Mouse (Mus musculus) myocyte (in vitro differentiated cells): Measurements from ENCODE around the gene Atxn2. TPM values are rescaled to one million over a fixed set of nuclear protein-coding genes. Genes with fewer than 3 reads are reported as not detected.

Experiments
- H3K27me3 ChIP-seq: one replicate; pipeline ENCODE4 v1.6.1; 2011; ENCODE audit not compliant: control insufficient read depth, insufficient read depth, insufficient read length
- H3K36me3 ChIP-seq: one replicate; pipeline ENCODE4 v1.6.1; 2011; ENCODE audit not compliant: control insufficient read depth, insufficient read depth
- H3K4me2 ChIP-seq: one replicate; pipeline ENCODE4 v1.6.1; 2011; ENCODE audit warnings: low read depth, control low read depth
- H3K4me3 ChIP-seq: one replicate; pipeline ENCODE4 v1.5.1; 2011; ENCODE audit warnings: mild to moderate bottlenecking, control low read depth, moderate library complexity
- H3K79me2 ChIP-seq: one replicate; pipeline ENCODE4 v1.6.1; 2011; ENCODE audit not compliant: control insufficient read depth, insufficient read depth
- H3ac ChIP-seq: one replicate; pipeline ENCODE4 v1.6.1; 2011; ENCODE audit not compliant: control insufficient read depth, insufficient read length
- CEBPB ChIP-seq: IDR thresholded peaks from 2 replicates; pipeline ENCODE4 v1.6.1; 2011; ENCODE audit warnings: mild to moderate bottlenecking, moderate library complexity; ENCODE audit not compliant: poor library complexity, insufficient read depth, severe bottlenecking
- E2F4 ChIP-seq: IDR thresholded peaks from one replicate; pipeline ENCODE4 v1.6.1; 2011; ENCODE audit warnings: mild to moderate bottlenecking, control low read depth, moderate library complexity; ENCODE audit not compliant: insufficient read depth
- MAX ChIP-seq: IDR thresholded peaks from one replicate; pipeline ENCODE4 v1.6.1; 2011; ENCODE audit warnings: low read depth, mild to moderate bottlenecking, control low read depth
- MYOD1 ChIP-seq, 3 experiments: IDR thresholded peaks; one replicate each; pipeline ENCODE4 v1.6.1; 2011; ENCODE audit warnings: control low read depth in 2 of 3, low read depth in 2 of 3, mild to moderate bottlenecking in 2 of 3, moderate library complexity in 1 of 3; ENCODE audit not compliant: insufficient read length in 2 of 3, control insufficient read depth in 1 of 3
- MYOG ChIP-seq, 3 experiments: IDR thresholded peaks; one replicate each; pipeline ENCODE4 v1.6.1; 2011; ENCODE audit warnings: control low read depth in 2 of 3, low read depth in 2 of 3, mild to moderate bottlenecking in 2 of 3; ENCODE audit not compliant: insufficient read length in 2 of 3, control insufficient read depth in 1 of 3, insufficient read depth in 1 of 3
- POLR2A ChIP-seq: IDR thresholded peaks from one replicate; pipeline ENCODE4 v1.6.1; 2011; ENCODE audit warnings: low read depth, mild to moderate bottlenecking, control low read depth, moderate library complexity; ENCODE audit not compliant: insufficient read length
- POLR2AphosphoS2 ChIP-seq: IDR thresholded peaks from one replicate; pipeline ENCODE4 v1.6.1; 2011; ENCODE audit warnings: low read depth, control low read depth; ENCODE audit not compliant: insufficient read length
- REST ChIP-seq: IDR thresholded peaks from one replicate; pipeline ENCODE4 v1.6.1; 2011; ENCODE audit warnings: mild to moderate bottlenecking, control low read depth, moderate library complexity; ENCODE audit not compliant: insufficient read depth, insufficient read length
- SRF ChIP-seq: IDR thresholded peaks from one replicate; pipeline ENCODE4 v1.6.1; 2011; ENCODE audit warnings: low read depth; ENCODE audit not compliant: control insufficient read depth, insufficient read length
- TCF12 ChIP-seq: IDR thresholded peaks from one replicate; pipeline ENCODE4 v1.6.1; 2011; ENCODE audit warnings: mild to moderate bottlenecking, control low read depth; ENCODE audit not compliant: poor library complexity, insufficient read depth, severe bottlenecking
- TCF3 ChIP-seq: IDR thresholded peaks from one replicate; pipeline ENCODE4 v1.6.1; 2011; ENCODE audit warnings: low read depth, control low read depth; ENCODE audit not compliant: insufficient read length
- USF1 ChIP-seq: IDR thresholded peaks from one replicate; pipeline ENCODE4 v1.6.1; 2011; ENCODE audit warnings: low read depth, mild to moderate bottlenecking, control low read depth, moderate library complexity
- polyA plus RNA-seq: library from polyadenylated mRNA; unstranded; fragments of >200 nt; fragmentation: generic; extraction: Trizol; gene quantifications from one replicate; pipeline ENCODE4 v1.2.1, GENCODE M21; 2012; ENCODE audit warnings: missing spikeins

Atxn2 gene
- polyA plus RNA-seq, 1 experiment, result 95.3 TPM

- H3ac ChIP-seq, result no peak overlapping the region
- H3K4me2 ChIP-seq, result no peak overlapping the region
- H3K79me2 ChIP-seq, result peaks cover 15% of the 10 kb centered on the region
- H3K4me3 ChIP-seq, result no peak overlapping the region
- TF ChIP-seq MAX, result no peak
- no peak for TF ChIP-seq TCF3
- no peak for TF ChIP-seq REST
- no peak for TF ChIP-seq TCF12
- TF ChIP-seq POLR2A, result no peak
- TF ChIP-seq CEBPB, result no peak
- TF ChIP-seq E2F4, result no peak
- no peak for TF ChIP-seq SRF
- TF ChIP-seq USF1, result no peak
- no peak for TF ChIP-seq MYOG (IDR thresholded peaks at IDR 0.05; ENCODE audit: control insufficient read depth in 1 of 3, insufficient read depth in 1 of 3, insufficient read length in 2 of 3, low read depth in 2 of 3)
- TF ChIP-seq POLR2AphosphoS2, result no peak
- no peak for TF ChIP-seq MYOD1 (IDR thresholded peaks at IDR 0.05; ENCODE audit: control insufficient read depth in 1 of 3, insufficient read length in 2 of 3, low read depth in 2 of 3)
- H3K27me3 ChIP-seq, result no peaks in the 10 kb centered on the region
- peaks cover 60% of the 10 kb centered on the region for H3K36me3 ChIP-seq
Observed at GRCm38 (mm10) chr5:121778485-121779119, 67.5 kb downstream of the Atxn2 start.

- Histone ChIP-seq H3K4me3 (no peak overlapping the region), H3K27me3 (no peaks in the 10 kb centered on the region), H3K79me2 (peaks cover 15% of the 10 kb centered on the region), H3K4me2 (no peak overlapping the region), H3ac (no peak overlapping the region), H3K36me3 (peaks cover 51% of the 10 kb centered on the region)
- TF ChIP-seq TCF3 (no peak), SRF (no peak), POLR2A (no peak), CEBPB (no peak), MAX (no peak), REST (no peak), MYOG (IDR thresholded peaks at IDR 0.05; ENCODE audit: control insufficient read depth in 1 of 3, insufficient read depth in 1 of 3, insufficient read length in 2 of 3, low read depth in 2 of 3) (no peak), MYOD1 (IDR thresholded peaks at IDR 0.05; ENCODE audit: control insufficient read depth in 1 of 3, insufficient read length in 2 of 3, low read depth in 2 of 3) (no peak), POLR2AphosphoS2 (no peak), TCF12 (no peak), E2F4 (no peak), USF1 (no peak)
Observed at GRCm38 (mm10) chr5:121780180-121780579, 69.0 kb downstream of the Atxn2 start.

- TF ChIP-seq POLR2A (no peak), TCF12 (no peak), MAX (no peak), E2F4 (no peak), REST (no peak)
- H3K36me3 ChIP-seq, result peaks cover 52% of the 10 kb centered on the region
- H3K4me2 ChIP-seq, result no peak overlapping the region
- no peak overlapping the region for H3K4me3 ChIP-seq
- no peaks in the 10 kb centered on the region for H3K27me3 ChIP-seq
- peaks cover 6% of the 10 kb centered on the region for H3K79me2 ChIP-seq
- H3ac ChIP-seq, result no peak overlapping the region
Observed at GRCm38 (mm10) chr5:121782467-121782866, 71.3 kb downstream of the Atxn2 start.

- Histone ChIP-seq H3K4me2 (no peak overlapping the region), H3K27me3 (no peaks in the 10 kb centered on the region), H3K79me2 (no peaks in the 10 kb centered on the region), H3ac (no peak overlapping the region), H3K36me3 (peaks cover 42% of the 10 kb centered on the region), H3K4me3 (no peak overlapping the region)
- TF ChIP-seq MYOG (IDR thresholded peaks at IDR 0.05; ENCODE audit: control insufficient read depth in 1 of 3, insufficient read depth in 1 of 3, insufficient read length in 2 of 3, low read depth in 2 of 3) (peak in 1 of 3 experiments; percentile 40), TCF3 (no peak), POLR2AphosphoS2 (no peak), MAX (no peak), REST (no peak), MYOD1 (IDR thresholded peaks at IDR 0.05; ENCODE audit: control insufficient read depth in 1 of 3, insufficient read length in 2 of 3, low read depth in 2 of 3) (peak in 2 of 3 experiments; percentile 4 to 28), E2F4 (no peak), USF1 (no peak), POLR2A (no peak)
Observed at GRCm38 (mm10) chr5:121783862-121784500, 72.8 kb downstream of the Atxn2 start.

GRCm38 (mm10) chr5:121791026-121791425 is 79.9 kb downstream of the Atxn2 start:
- H3K27me3 ChIP-seq, result no peaks in the 10 kb centered on the region
- no peak for TF ChIP-seq POLR2AphosphoS2
- TF ChIP-seq SRF, result no peak
- TF ChIP-seq MAX, result no peak
- H3ac ChIP-seq, result no peak overlapping the region
- H3K79me2 ChIP-seq, result no peaks in the 10 kb centered on the region
- H3K4me2 ChIP-seq, result no peak overlapping the region
- no peak overlapping the region for H3K4me3 ChIP-seq
- H3K36me3 ChIP-seq, result peaks cover 36% of the 10 kb centered on the region
